Mouse (Mus musculus) intestine, embryonic 14.5 days (tissue): Measurements from ENCODE around the gene Tmem221. TPM values are rescaled to one million over a fixed set of nuclear protein-coding genes. Genes with fewer than 3 reads are reported as not detected.
"Not testable (repeated sequence)": the region's sequence is repeated elsewhere in the genome, so short reads cannot be mapped to it uniquely, and the experiment has no call there.

ENCODE experiments used
- ATAC-seq: fragments of 200-750 bp; cut with Nextera tagmentation; replicated peaks from 2 replicates; pipeline ENCODE4 v1.8.0; 2017; ENCODE audit warnings: low read depth, moderate number of reproducible peaks, moderate TSS enrichment, moderate library complexity; ENCODE audit not compliant: low FRiP score, low TSS enrichment
- DNase-seq: peaks from one replicate; pipeline ENCODE4 v3.0.0-alpha.2; 2018; ENCODE audit warnings: low spot score
- H3K27ac ChIP-seq: fragments of 300-500 bp; sonication (generic); 2 replicates; pipeline ENCODE4 v1.5.1; 2014; ENCODE audit warnings: low read depth, mild to moderate bottlenecking, control low read depth
- H3K27me3 ChIP-seq: fragments of 300-500 bp; sonication (generic); replicated peaks from 2 replicates; pipeline ENCODE4 v1.6.1; 2014; ENCODE audit warnings: low read length, control low read depth; ENCODE audit not compliant: control insufficient read depth, insufficient read depth
- H3K36me3 ChIP-seq: fragments of 300-500 bp; sonication (generic); 2 replicates; pipeline ENCODE4 v1.6.1; 2014; ENCODE audit warnings: low read length, control low read depth; ENCODE audit not compliant: control insufficient read depth, insufficient read depth
- H3K4me1 ChIP-seq: fragments of 300-500 bp; sonication (generic); replicated peaks from 2 replicates; pipeline ENCODE4 v1.6.1; 2014; ENCODE audit warnings: low read length, control low read depth, mixed read lengths; ENCODE audit not compliant: control insufficient read depth, insufficient read depth
- H3K4me2 ChIP-seq: fragments of 300-500 bp; sonication (generic); 2 replicates; pipeline ENCODE4 v1.6.1; 2014; ENCODE audit warnings: low read length
- H3K4me3 ChIP-seq: fragments of 300-500 bp; sonication (generic); 2 replicates; pipeline ENCODE4 v1.5.1; 2014; ENCODE audit warnings: low read depth, low read length, control low read depth, mixed read lengths
- H3K9ac ChIP-seq: fragments of 300-500 bp; sonication (generic); 2 replicates; pipeline ENCODE4 v1.6.1; 2014; ENCODE audit warnings: mild to moderate bottlenecking, low read length
- H3K9me3 ChIP-seq: fragments of 300-500 bp; sonication (generic); 2 replicates; pipeline ENCODE4 v1.6.1; 2016; ENCODE audit warnings: low read length, control low read depth; ENCODE audit not compliant: control insufficient read depth
- WGBS: fragments of 180-500 bp; shearing (Covaris S2); extraction: QIAGEN DNeasy Blood & Tissue Kit; methylation state at CpG from one replicate; pipeline ENCODE4 v1.1.7; 2014; 5-methylcytosine and 5-hydroxymethylcytosine counted together
- polyA plus RNA-seq: library from polyadenylated mRNA; unstranded; fragments of >200 nt; fragmentation: Nextera tagmentation; extraction: Ambion mirVana; gene quantifications from 2 replicates; pipeline ENCODE4 v1.2.1, GENCODE M21; 2014

Gene Tmem221
- polyA plus RNA-seq, 1 experiment from 2014 or later: 1.6 TPM

GRCm38 (mm10) chr8:71545053-71545452 is 13.6 kb downstream of the Tmem221 start:
- Histone ChIP-seq H3K27me3 (no peaks in the 10 kb centered on the region), H3K4me1 (peaks cover 7% of the 10 kb centered on the region), H3K27ac (no peak overlapping the region), H3K4me2 (no peak overlapping the region), H3K9me3 (no peaks in the 10 kb centered on the region), H3K9ac (no peak overlapping the region), H3K4me3 (no peak overlapping the region), H3K36me3 (peaks cover 29% of the 10 kb centered on the region)
- DNase-seq: no peak
- 91% methylated on average over 11 of the region's 11 CpGs for WGBS
- ATAC-seq: no peak

GRCm38 (mm10) chr8:71543755-71544154 is 14.9 kb downstream of the Tmem221 start:
- H3K9ac ChIP-seq: no peak overlapping the region
- H3K27me3 ChIP-seq: no peaks in the 10 kb centered on the region
- H3K4me3 ChIP-seq: peak overlapping the region; percentile 75
- WGBS: 88% methylated on average over 9 of the region's 9 CpGs
- peak overlapping the region; percentile 75 for H3K4me2 ChIP-seq
- H3K9me3 ChIP-seq: no peaks in the 10 kb centered on the region
- H3K27ac ChIP-seq: no peak overlapping the region
- H3K36me3 ChIP-seq: peaks cover 28% of the 10 kb centered on the region
- no peak for ATAC-seq
- no peak for DNase-seq
- peaks cover 7% of the 10 kb centered on the region for H3K4me1 ChIP-seq

GRCm38 (mm10) chr8:71542632-71543343 is 15.9 kb downstream of the Tmem221 start, which contains the start of gene Mvb12a:
TSS of gene Mvb12a (plus strand) at chr8:71542922.
- peak; percentile 92 for DNase-seq

GRCm38 (mm10) chr8:71537028-71537867 is 21.4 kb downstream of the Tmem221 start, which contains the start of gene Bst2:
TSS of gene Bst2 (minus strand) at chr8:71537456.
- H3K9ac ChIP-seq: peak within 1 kb of the TSS; percentile 42
- WGBS: 4% methylated on average over 37 of the region's 37 CpGs

More at GRCm38 (mm10) chr8:71542632-71543343, 15.9 kb downstream of the Tmem221 start, which contains the start of gene Mvb12a:
- peak; percentile 94 for ATAC-seq
- under 1% methylated on average over 55 of the region's 55 CpGs for WGBS
- Histone ChIP-seq H3K4me2 (peak within 1 kb of the TSS; percentile 75), H3K4me3 (peak within 1 kb of the TSS; percentile 75), H3K36me3 (peaks cover 20% of the 10 kb centered on the region), H3K9ac (peak within 1 kb of the TSS; percentile 61), H3K27ac (0 out of 2 replicates have a peak within 1 kb of the TSS, but pooled peaks have one; percentile 7), H3K4me1 (peaks cover 10% of the 10 kb centered on the region), H3K27me3 (no peaks in the 10 kb centered on the region), H3K9me3 (no peaks in the 10 kb centered on the region)

GRCm38 (mm10) chr8:71535663-71536062 is 23.0 kb downstream of the Tmem221 start:
- WGBS: 60% methylated on average over 5 of the region's 5 CpGs
- H3K4me2 ChIP-seq: peak overlapping the region; percentile 66; the same call in 1 of the 2 replicates
- no peak overlapping the region for H3K9ac ChIP-seq
- no peaks in the 10 kb centered on the region for H3K9me3 ChIP-seq
- DNase-seq: no peak
- peaks cover 5% of the 10 kb centered on the region for H3K4me1 ChIP-seq
- H3K4me3 ChIP-seq: no peak overlapping the region
- no peak overlapping the region for H3K27ac ChIP-seq
- H3K36me3 ChIP-seq: no peaks in the 10 kb centered on the region
- ATAC-seq: no peak
- H3K27me3 ChIP-seq: 0 out of 2 replicates have a peak, but pooled peaks cover 3% of the 10 kb centered on the region

More at GRCm38 (mm10) chr8:71537028-71537867, 21.4 kb downstream of the Tmem221 start, which contains the start of gene Bst2:
- Histone ChIP-seq H3K4me1 (peaks cover 5% of the 10 kb centered on the region), H3K27me3 (0 out of 2 replicates have a peak, but pooled peaks cover 3% of the 10 kb centered on the region), H3K4me2 (peak within 1 kb of the TSS; percentile 66), H3K27ac (peak within 1 kb of the TSS; percentile 76), H3K9me3 (no peaks in the 10 kb centered on the region), H3K36me3 (no peaks in the 10 kb centered on the region), H3K4me3 (peak within 1 kb of the TSS; percentile 47)
- ATAC-seq (peak; percentile 79), DNase-seq (peak; percentile 88)

- H3K27ac ChIP-seq: no peak overlapping the region
- H3K9me3 ChIP-seq: no peaks in the 10 kb centered on the region
- no peaks in the 10 kb centered on the region for H3K36me3 ChIP-seq
- 33% methylated on average over 3 of the region's 3 CpGs for WGBS
- no peak overlapping the region for H3K4me2 ChIP-seq
- no peak overlapping the region for H3K4me3 ChIP-seq
- H3K4me1 ChIP-seq: peaks cover 5% of the 10 kb centered on the region
- ATAC-seq (no peak), DNase-seq (no peak)
- H3K9ac ChIP-seq: no peak overlapping the region
- 0 out of 2 replicates have a peak, but pooled peaks cover 3% of the 10 kb centered on the region for H3K27me3 ChIP-seq
These were observed 24.3 kb downstream of the Tmem221 start for GRCm38 (mm10) chr8:71534263-71534810.

- H3K36me3 ChIP-seq, H3K4me3 ChIP-seq, DNase-seq, H3K9me3 ChIP-seq, H3K4me2 ChIP-seq, ATAC-seq, H3K27ac ChIP-seq, H3K9ac ChIP-seq, H3K4me1 ChIP-seq: not testable (repeated sequence)
- peaks cover 14% of the 10 kb centered on the region for H3K27me3 ChIP-seq
- 72% methylated on average over 5 of the region's 12 CpGs for WGBS
These were observed 27.8 kb downstream of the Tmem221 start for GRCm38 (mm10) chr8:71530735-71531467.
